Mouse (Mus musculus): Measurements from ENCODE around the gene Dedd. TPM values are rescaled to one million over a fixed set of nuclear protein-coding genes. Genes with fewer than 3 reads are reported as not detected.
A peak's percentile ranks its signal among the peaks of the same experiment; 100 is the strongest.

Gene Dedd
- polyA plus RNA-seq, 1 experiment, result 61.5 TPM

DNA sequence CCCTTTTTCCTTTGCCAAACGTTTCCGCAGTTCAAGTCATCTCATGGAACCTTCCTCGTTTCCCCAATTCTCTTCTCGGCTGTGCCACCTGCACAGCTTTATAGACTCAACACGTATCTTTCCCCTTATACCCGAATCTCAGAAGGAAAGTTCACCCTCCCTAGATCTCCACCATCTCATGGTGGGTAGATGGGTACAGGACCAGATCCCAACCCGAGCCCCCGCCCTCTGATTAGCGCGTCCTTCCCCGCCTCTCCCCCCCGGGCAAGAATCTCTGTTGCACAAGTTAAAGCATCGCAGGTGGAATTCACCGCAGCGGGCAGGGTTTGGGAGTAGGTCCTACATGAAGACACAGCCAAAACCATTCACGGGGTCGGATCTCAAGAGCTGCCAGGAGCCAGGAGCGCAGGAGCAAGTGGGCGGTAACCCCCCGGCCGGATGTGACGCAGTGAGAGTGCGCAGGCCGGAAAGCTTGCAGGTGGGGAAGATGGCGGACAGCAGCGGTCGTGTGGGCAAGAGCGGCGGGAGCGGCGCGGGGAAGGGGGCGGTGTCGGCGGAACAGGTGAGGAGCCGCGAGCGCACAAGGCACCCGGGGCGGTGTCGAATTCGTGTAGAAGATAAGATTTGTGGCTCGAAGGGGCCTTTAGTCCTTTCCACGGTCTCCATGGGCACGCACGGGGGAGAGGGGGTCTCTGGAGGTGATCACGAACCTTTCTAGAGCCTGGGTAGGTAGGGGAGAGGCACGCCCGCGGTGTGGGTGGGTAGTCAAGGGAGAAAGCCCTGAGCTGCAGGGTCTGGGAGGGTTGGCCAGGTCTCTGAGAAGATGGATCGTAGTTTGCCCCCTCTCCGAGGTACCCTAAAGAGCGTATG lies 16.5 kb downstream of the Dedd start, which contains the start of the genes Nit1 and Pfdn2:
Nit1 (minus strand) TSS at position 422 of the 870 bp plus-strand sequence.
Pfdn2 (plus strand) TSS at position 446 of the 870 bp plus-strand sequence.
- Histone ChIP-seq H3K36me3 (ENCODE audit: control insufficient read depth, insufficient read depth, low read length) (peaks cover 23% of the 10 kb centered on the region), H3K4me3 (ENCODE audit: control insufficient read depth, insufficient read depth, low read length) (peak within 1 kb of the TSS; percentile 87), H3K27me3 (ENCODE audit: control insufficient read depth, insufficient read depth, low read length) (no peaks in the 10 kb centered on the region), H3K4me1 (replicated peaks; ENCODE audit: control insufficient read depth, insufficient read depth, low read length) (peaks cover 12% of the 10 kb centered on the region), H3K27ac (ENCODE audit: control insufficient read depth, insufficient read depth, low read length) (peak within 1 kb of the TSS; percentile 9; the same call in 1 of the 2 replicates)
- TF ChIP-seq CTCF (IDR thresholded peaks at IDR 0.05; ENCODE audit: borderline replicate concordance, control insufficient read depth, extremely low read depth, insufficient read depth, low read length, poor library complexity) (peak; percentile 57; the same call in 1 of the 2 replicates), POLR2A (IDR thresholded peaks at IDR 0.05; ENCODE audit: control insufficient read depth, extremely low read depth, insufficient read depth, low read length, poor library complexity) (peak; percentile 81)
- DNase-seq, result peak; percentile 92
- WGBS, result under 1% methylated on average over 53 of the region's 53 CpGs

DNA sequence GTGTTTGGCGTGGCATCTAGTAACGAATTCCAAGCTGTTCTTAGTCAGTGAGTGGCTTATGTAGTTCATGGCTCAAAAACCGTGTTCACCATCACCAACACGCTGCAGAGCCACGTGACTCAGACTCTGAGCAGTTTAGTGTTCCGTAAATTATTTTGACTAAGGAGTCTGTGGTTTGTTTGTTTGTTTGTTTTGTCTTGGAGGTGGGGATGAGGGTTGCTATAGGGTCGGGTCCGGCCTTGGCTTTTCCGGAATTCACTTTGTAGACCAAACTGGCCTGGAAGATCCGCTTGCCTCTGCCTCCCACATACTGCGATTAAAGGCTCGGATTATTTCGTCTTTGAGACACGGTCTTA lies 17.1 kb downstream of the Dedd start:
- no peak for TF ChIP-seq CTCF (IDR thresholded peaks at IDR 0.05; ENCODE audit: borderline replicate concordance, control insufficient read depth, extremely low read depth, insufficient read depth, low read length, poor library complexity)
- no peak for TF ChIP-seq POLR2A (IDR thresholded peaks at IDR 0.05; ENCODE audit: control insufficient read depth, extremely low read depth, insufficient read depth, low read length, poor library complexity)
- no peaks in the 10 kb centered on the region for H3K27me3 ChIP-seq (ENCODE audit: control insufficient read depth, insufficient read depth, low read length)
- peak overlapping the region; percentile 87 for H3K4me3 ChIP-seq (ENCODE audit: control insufficient read depth, insufficient read depth, low read length)
- WGBS, result 2% methylated on average over 14 of the region's 14 CpGs
- H3K4me1 ChIP-seq (replicated peaks; ENCODE audit: control insufficient read depth, insufficient read depth, low read length), result peaks cover 12% of the 10 kb centered on the region
- H3K27ac ChIP-seq (ENCODE audit: control insufficient read depth, insufficient read depth, low read length), result no peak overlapping the region; the same call in 1 of the 2 replicates
- H3K36me3 ChIP-seq (ENCODE audit: control insufficient read depth, insufficient read depth, low read length), result peaks cover 16% of the 10 kb centered on the region
- no peak for DNase-seq

DNA sequence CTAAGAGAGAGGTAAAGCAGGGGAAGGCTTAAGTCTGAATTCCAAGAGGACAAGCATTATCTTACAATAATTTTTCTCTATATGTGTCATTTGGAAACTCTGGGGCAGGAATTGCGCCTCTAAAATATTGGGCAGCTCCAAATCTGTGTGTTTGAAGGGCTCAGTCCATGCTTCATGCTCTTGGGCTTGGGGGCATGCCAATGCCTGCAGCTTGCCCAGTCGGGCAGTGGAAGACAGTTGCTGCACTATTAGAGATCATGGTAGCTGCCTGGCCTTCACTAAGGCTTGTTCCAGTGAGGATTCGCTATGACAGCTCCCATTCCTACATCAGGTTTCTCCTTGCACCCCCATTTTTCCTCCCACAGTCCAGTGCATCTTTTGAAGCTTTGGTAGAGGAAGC lies 19.7 kb downstream of the Dedd start:
- Histone ChIP-seq H3K4me1 (replicated peaks; ENCODE audit: control insufficient read depth, insufficient read depth, low read length) (peaks cover 12% of the 10 kb centered on the region), H3K27ac (ENCODE audit: control insufficient read depth, insufficient read depth, low read length) (no peak overlapping the region), H3K27me3 (ENCODE audit: control insufficient read depth, insufficient read depth, low read length) (no peaks in the 10 kb centered on the region), H3K4me3 (ENCODE audit: control insufficient read depth, insufficient read depth, low read length) (no peak overlapping the region), H3K36me3 (ENCODE audit: control insufficient read depth, insufficient read depth, low read length) (no peaks in the 10 kb centered on the region)
- no peak for DNase-seq
- TF ChIP-seq POLR2A (IDR thresholded peaks at IDR 0.05; ENCODE audit: control insufficient read depth, extremely low read depth, insufficient read depth, low read length, poor library complexity), result no peak
- 87% methylated on average over 3 of the region's 3 CpGs for WGBS

DNA sequence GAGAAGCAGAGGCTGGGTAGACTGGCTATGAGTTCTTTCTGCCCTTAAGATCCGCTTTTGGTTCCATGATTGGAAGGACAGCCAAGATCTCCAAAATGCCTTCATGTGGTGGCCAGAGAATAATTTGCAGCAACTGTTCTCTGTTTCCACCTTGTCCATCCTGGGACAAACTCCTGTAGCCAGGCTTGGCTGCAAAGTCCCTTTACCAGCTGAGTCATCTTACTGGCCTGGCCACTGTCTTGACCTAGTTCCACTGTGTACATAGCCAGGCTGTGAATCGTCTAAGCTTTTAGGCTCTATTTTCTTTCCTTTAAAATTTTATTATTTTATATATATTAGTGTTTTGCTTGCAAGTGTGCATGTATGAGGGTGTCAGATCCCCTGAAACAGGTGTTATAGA lies 20.3 kb downstream of the Dedd start:
- Histone ChIP-seq H3K4me3 (ENCODE audit: control insufficient read depth, insufficient read depth, low read length) (no peak overlapping the region), H3K4me1 (replicated peaks; ENCODE audit: control insufficient read depth, insufficient read depth, low read length) (peaks cover 8% of the 10 kb centered on the region), H3K27me3 (ENCODE audit: control insufficient read depth, insufficient read depth, low read length) (no peaks in the 10 kb centered on the region), H3K36me3 (ENCODE audit: control insufficient read depth, insufficient read depth, low read length) (no peaks in the 10 kb centered on the region), H3K27ac (ENCODE audit: control insufficient read depth, insufficient read depth, low read length) (no peak overlapping the region)
- WGBS, result 91% methylated on average over 2 of the region's 2 CpGs
- DNase-seq, result no peak
- no peak for TF ChIP-seq POLR2A (IDR thresholded peaks at IDR 0.05; ENCODE audit: control insufficient read depth, extremely low read depth, insufficient read depth, low read length, poor library complexity)
- no peak for TF ChIP-seq CTCF (IDR thresholded peaks at IDR 0.05; ENCODE audit: borderline replicate concordance, control insufficient read depth, extremely low read depth, insufficient read depth, low read length, poor library complexity)

DNA sequence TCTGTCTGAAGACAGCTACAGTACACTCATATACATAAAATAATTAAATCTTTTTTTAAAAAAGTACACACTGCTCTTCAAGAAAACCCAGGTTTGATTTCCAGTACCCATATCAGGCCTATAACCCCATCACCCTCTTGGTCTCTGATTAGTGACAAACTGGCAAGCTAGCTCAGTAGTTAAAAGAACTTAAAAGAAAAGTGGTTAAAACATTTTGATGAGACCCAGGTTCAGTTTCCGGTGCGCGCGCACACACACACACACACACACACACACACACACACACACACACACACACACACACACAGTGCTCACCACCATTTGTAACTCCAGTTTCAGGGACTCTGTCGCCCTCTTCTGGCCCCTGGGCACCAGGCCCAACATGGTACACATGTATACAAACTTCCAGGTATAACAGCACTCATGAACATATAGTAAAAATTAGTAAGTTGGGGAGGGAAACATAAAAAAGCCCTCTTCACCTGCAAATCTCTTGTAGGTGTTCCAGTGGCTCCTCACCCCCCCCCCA lies 26.9 kb downstream of the Dedd start:
- no peak for TF ChIP-seq POLR2A (IDR thresholded peaks at IDR 0.05; ENCODE audit: control insufficient read depth, extremely low read depth, insufficient read depth, low read length, poor library complexity)
- peak; percentile 61; the same call in 1 of the 2 replicates for TF ChIP-seq CTCF (IDR thresholded peaks at IDR 0.05; ENCODE audit: borderline replicate concordance, control insufficient read depth, extremely low read depth, insufficient read depth, low read length, poor library complexity)
- peak; percentile 53 for DNase-seq
- Histone ChIP-seq H3K27me3 (ENCODE audit: control insufficient read depth, insufficient read depth, low read length) (no peaks in the 10 kb centered on the region), H3K36me3 (ENCODE audit: control insufficient read depth, insufficient read depth, low read length) (peaks cover 8% of the 10 kb centered on the region; the same call in 1 of the 2 replicates), H3K4me3 (ENCODE audit: control insufficient read depth, insufficient read depth, low read length) (no peak overlapping the region), H3K27ac (ENCODE audit: control insufficient read depth, insufficient read depth, low read length) (no peak overlapping the region), H3K4me1 (replicated peaks; ENCODE audit: control insufficient read depth, insufficient read depth, low read length) (peaks cover 6% of the 10 kb centered on the region)
- WGBS, result 35% methylated on average over 5 of the region's 5 CpGs

DNA sequence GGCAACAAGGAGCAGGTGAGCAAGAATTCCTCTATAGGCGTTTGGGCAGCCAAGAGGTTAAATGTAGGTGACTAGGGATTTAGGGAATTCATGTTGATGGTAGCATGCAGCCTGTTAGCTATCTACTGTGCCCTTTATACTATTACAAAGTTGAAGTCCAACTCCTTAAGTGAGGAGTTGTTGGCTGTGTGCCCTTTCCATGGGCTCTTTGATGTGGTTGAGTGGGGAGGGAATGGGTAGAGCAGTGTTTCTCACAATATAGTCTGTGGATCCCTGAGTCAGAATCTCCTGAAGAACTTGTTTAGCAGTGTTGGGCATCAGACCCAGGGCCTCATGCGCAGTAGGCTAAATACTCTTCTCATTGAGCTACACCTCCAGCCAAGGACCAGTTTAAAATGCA lies 27.9 kb downstream of the Dedd start:
- 89% methylated on average over 2 of the region's 2 CpGs for WGBS
- DNase-seq, result no peak
- TF ChIP-seq CTCF (IDR thresholded peaks at IDR 0.05; ENCODE audit: borderline replicate concordance, control insufficient read depth, extremely low read depth, insufficient read depth, low read length, poor library complexity), result no peak
- no peak for TF ChIP-seq POLR2A (IDR thresholded peaks at IDR 0.05; ENCODE audit: control insufficient read depth, extremely low read depth, insufficient read depth, low read length, poor library complexity)
- Histone ChIP-seq H3K4me3 (ENCODE audit: control insufficient read depth, insufficient read depth, low read length) (no peak overlapping the region), H3K27ac (ENCODE audit: control insufficient read depth, insufficient read depth, low read length) (no peak overlapping the region), H3K36me3 (ENCODE audit: control insufficient read depth, insufficient read depth, low read length) (peaks cover 8% of the 10 kb centered on the region; the same call in 1 of the 2 replicates), H3K27me3 (ENCODE audit: control insufficient read depth, insufficient read depth, low read length) (no peaks in the 10 kb centered on the region), H3K4me1 (replicated peaks; ENCODE audit: control insufficient read depth, insufficient read depth, low read length) (peaks cover 6% of the 10 kb centered on the region)
